Mouse (Mus musculus) intestine, embryonic 16.5 days (tissue): ENCODE results near the gene Scn2b. TPM values are rescaled to one million over a fixed set of nuclear protein-coding genes. Genes with fewer than 3 reads are reported as not detected.

Experiments
- ATAC-seq: fragments of 200-750 bp; cut with Nextera tagmentation; 2 replicates; pipeline ENCODE4 v1.8.0; 2017; ENCODE audit warnings: moderate TSS enrichment, moderate library complexity
- H3K27ac ChIP-seq: fragments of 300-500 bp; sonication (generic); 2 replicates; pipeline ENCODE4 v1.5.1; 2014; ENCODE audit warnings: mild to moderate bottlenecking, low read length
- H3K27me3 ChIP-seq: fragments of 300-500 bp; sonication (generic); replicated peaks from 2 replicates; pipeline ENCODE4 v1.6.1; 2014; ENCODE audit warnings: low read length, control low read depth, mixed read lengths; ENCODE audit not compliant: control insufficient read depth, insufficient read depth
- H3K36me3 ChIP-seq: fragments of 300-500 bp; sonication (generic); 2 replicates; pipeline ENCODE4 v1.6.1; 2014; ENCODE audit warnings: low read length, control low read depth; ENCODE audit not compliant: control insufficient read depth, insufficient read depth
- H3K4me1 ChIP-seq: fragments of 300-500 bp; sonication (generic); 2 replicates; pipeline ENCODE4 v1.6.1; 2014; ENCODE audit warnings: low read length, control low read depth, mixed read lengths; ENCODE audit not compliant: control insufficient read depth, insufficient read depth
- H3K4me2 ChIP-seq: fragments of 300-500 bp; sonication (generic); 2 replicates; pipeline ENCODE4 v1.6.1; 2014; ENCODE audit warnings: low read depth, low read length, control low read depth
- H3K4me3 ChIP-seq: fragments of 300-500 bp; sonication (generic); 2 replicates; pipeline ENCODE4 v1.5.1; 2014; ENCODE audit warnings: mild to moderate bottlenecking, low read length
- H3K9ac ChIP-seq: fragments of 300-500 bp; sonication (generic); 2 replicates; pipeline ENCODE4 v1.6.1; 2014; ENCODE audit warnings: low read depth, low read length
- H3K9me3 ChIP-seq: fragments of 300-500 bp; sonication (generic); 2 replicates; pipeline ENCODE4 v1.6.1; 2016; ENCODE audit warnings: low read length, control low read depth; ENCODE audit not compliant: control insufficient read depth
- WGBS: fragments of 180-500 bp; shearing (Covaris S2); extraction: QIAGEN DNeasy Blood & Tissue Kit; methylation state at CpG from one replicate; pipeline ENCODE4 v1.1.7; 2014; 5-methylcytosine and 5-hydroxymethylcytosine counted together
- polyA plus RNA-seq: library from polyadenylated mRNA; unstranded; fragments of >200 nt; fragmentation: Nextera tagmentation; extraction: Ambion mirVana; gene quantifications from 2 replicates; pipeline ENCODE4 v1.2.1, GENCODE M21; 2015

The Scn2b gene
- polyA plus RNA-seq, 1 experiment from 2014 or later: 2.1 TPM

- Histone ChIP-seq H3K36me3 (no peaks in the 10 kb centered on the region), H3K4me2 (no peak overlapping the region), H3K9ac (no peak overlapping the region), H3K27ac (no peak overlapping the region), H3K4me3 (no peak overlapping the region), H3K4me1 (no peaks in the 10 kb centered on the region), H3K27me3 (no peaks in the 10 kb centered on the region), H3K9me3 (no peaks in the 10 kb centered on the region)
- 82% methylated on average over 3 of the region's 3 CpGs for WGBS
- ATAC-seq: no peak
Observed at GRCm38 (mm10) chr9:45130119-45130518, 12.5 kb downstream of the Scn2b start.

GRCm38 (mm10) chr9:45133484-45134310 lies 16.1 kb downstream of the Scn2b start:
- ATAC-seq: peak; percentile 89

GRCm38 (mm10) chr9:45136442-45137169 lies 19.0 kb downstream of the Scn2b start:
- no peak overlapping the region for H3K4me2 ChIP-seq
- ATAC-seq: no peak
- no peak overlapping the region for H3K9ac ChIP-seq
- no peaks in the 10 kb centered on the region for H3K36me3 ChIP-seq
- H3K4me1 ChIP-seq: peaks cover 9% of the 10 kb centered on the region
- WGBS: 21% methylated on average over 7 of the region's 7 CpGs
- H3K27me3 ChIP-seq: peaks cover 55% of the 10 kb centered on the region
- H3K4me3 ChIP-seq: no peak overlapping the region
- no peaks in the 10 kb centered on the region for H3K9me3 ChIP-seq
- H3K27ac ChIP-seq: no peak overlapping the region

More at GRCm38 (mm10) chr9:45133484-45134310, 16.1 kb downstream of the Scn2b start:
- peaks cover 5% of the 10 kb centered on the region; the same call in 1 of the 2 replicates for H3K4me1 ChIP-seq
- H3K36me3 ChIP-seq: no peaks in the 10 kb centered on the region
- no peak overlapping the region for H3K9ac ChIP-seq
- H3K9me3 ChIP-seq: no peaks in the 10 kb centered on the region
- H3K4me2 ChIP-seq: no peak overlapping the region
- H3K4me3 ChIP-seq: no peak overlapping the region
- H3K27ac ChIP-seq: no peak overlapping the region
- 27% methylated on average over 5 of the region's 5 CpGs for WGBS
- peaks cover 31% of the 10 kb centered on the region for H3K27me3 ChIP-seq

GRCm38 (mm10) chr9:45138191-45139032 lies 20.8 kb downstream of the Scn2b start, which contains the start of gene Scn4b:
Scn4b (plus strand) TSS chr9:45138395.
- peak within 1 kb of the TSS; percentile 57 for H3K4me3 ChIP-seq
- ATAC-seq: peak; percentile 29; the same call in 1 of the 2 replicates
- under 1% methylated on average over 62 of the region's 76 CpGs for WGBS
- peak within 1 kb of the TSS; percentile 95 for H3K4me2 ChIP-seq
- no peaks in the 10 kb centered on the region for H3K36me3 ChIP-seq
- H3K9ac ChIP-seq: peak within 1 kb of the TSS; percentile 53; the same call in 1 of the 2 replicates
- no peaks in the 10 kb centered on the region for H3K9me3 ChIP-seq
- peaks cover 9% of the 10 kb centered on the region for H3K4me1 ChIP-seq
- peaks cover 61% of the 10 kb centered on the region for H3K27me3 ChIP-seq
- H3K27ac ChIP-seq: no peak within 1 kb of the TSS

GRCm38 (mm10) chr9:45139082-45139481 lies 21.5 kb downstream of the Scn2b start:
- H3K9ac ChIP-seq: peak overlapping the region; percentile 53; the same call in 1 of the 2 replicates
- H3K36me3 ChIP-seq: no peaks in the 10 kb centered on the region
- peak overlapping the region; percentile 57 for H3K4me3 ChIP-seq
- WGBS: 2% methylated on average over 7 of the region's 7 CpGs
- peak overlapping the region; percentile 95 for H3K4me2 ChIP-seq
- no peak for ATAC-seq
- no peak overlapping the region for H3K27ac ChIP-seq
- H3K4me1 ChIP-seq: peaks cover 9% of the 10 kb centered on the region
- H3K9me3 ChIP-seq: no peaks in the 10 kb centered on the region
- H3K27me3 ChIP-seq: peaks cover 61% of the 10 kb centered on the region

- H3K4me3 ChIP-seq: no peak overlapping the region
- no peak overlapping the region for H3K27ac ChIP-seq
- no peak for ATAC-seq
- H3K4me2 ChIP-seq: no peak overlapping the region
- H3K9me3 ChIP-seq: no peaks in the 10 kb centered on the region
- H3K36me3 ChIP-seq: no peaks in the 10 kb centered on the region
- WGBS: 65% methylated on average over 7 of the region's 7 CpGs
- peaks cover 14% of the 10 kb centered on the region for H3K4me1 ChIP-seq
- no peak overlapping the region for H3K9ac ChIP-seq
- H3K27me3 ChIP-seq: peaks cover 70% of the 10 kb centered on the region
Observed at GRCm38 (mm10) chr9:45140945-45141344, 23.4 kb downstream of the Scn2b start.

GRCm38 (mm10) chr9:45142686-45143085 lies 25.1 kb downstream of the Scn2b start:
- WGBS: 59% methylated on average over 3 of the region's 3 CpGs
- peaks cover 54% of the 10 kb centered on the region for H3K27me3 ChIP-seq
- peaks cover 15% of the 10 kb centered on the region for H3K4me1 ChIP-seq
- no peaks in the 10 kb centered on the region for H3K36me3 ChIP-seq
- no peak overlapping the region for H3K9ac ChIP-seq
- no peak overlapping the region for H3K4me3 ChIP-seq
- H3K27ac ChIP-seq: no peak overlapping the region
- no peak for ATAC-seq
- H3K4me2 ChIP-seq: no peak overlapping the region
- no peaks in the 10 kb centered on the region for H3K9me3 ChIP-seq

- H3K27ac ChIP-seq: no peak overlapping the region
- H3K27me3 ChIP-seq: peaks cover 38% of the 10 kb centered on the region
- peak overlapping the region; percentile 38; the same call in 1 of the 2 replicates for H3K9ac ChIP-seq
- peak overlapping the region; percentile 37 for H3K4me3 ChIP-seq
- H3K36me3 ChIP-seq: no peaks in the 10 kb centered on the region
- peak; percentile 36 for ATAC-seq
- 4% methylated on average over 27 of the region's 27 CpGs for WGBS
- peak overlapping the region; percentile 63 for H3K4me2 ChIP-seq
- H3K4me1 ChIP-seq: peaks cover 6% of the 10 kb centered on the region; the same call in 1 of the 2 replicates
- H3K9me3 ChIP-seq: no peaks in the 10 kb centered on the region
Observed at GRCm38 (mm10) chr9:45145533-45146266, 28.1 kb downstream of the Scn2b start.
